Mouse (Mus musculus) forebrain, embryonic 11.5 days (tissue): ENCODE results near the gene 3830403N18Rik. TPM values are rescaled to one million over a fixed set of nuclear protein-coding genes. Genes with fewer than 3 reads are reported as not detected.
"Not testable (repeated sequence)": the region's sequence is repeated elsewhere in the genome, so short reads cannot be mapped to it uniquely, and the experiment has no call there.

Experiments
- ATAC-seq: fragments of 200-750 bp; cut with Nextera tagmentation; replicated peaks from 2 replicates; pipeline ENCODE4 v1.8.0; 2017; ENCODE audit warnings: moderate TSS enrichment; ENCODE audit not compliant: low FRiP score
- DNase-seq: peaks from one replicate; pipeline ENCODE4 v3.0.0-alpha.2; 2017; ENCODE audit warnings: low spot score
- H3K27ac ChIP-seq: fragments of 300-500 bp; sonication (generic); 2 replicates; pipeline ENCODE4 v1.5.1; 2014; ENCODE audit warnings: low read depth, low read length
- H3K27me3 ChIP-seq: fragments of 300-500 bp; sonication (generic); 2 replicates; pipeline ENCODE4 v1.6.1; 2014; ENCODE audit warnings: mild to moderate bottlenecking, low read length, mixed read lengths; ENCODE audit not compliant: control insufficient read depth, insufficient read depth
- H3K36me3 ChIP-seq: fragments of 300-500 bp; sonication (generic); 2 replicates; pipeline ENCODE4 v1.6.1; 2014; ENCODE audit warnings: mild to moderate bottlenecking, low read length, moderate library complexity, mixed read lengths; ENCODE audit not compliant: control insufficient read depth, insufficient read depth
- H3K4me1 ChIP-seq: fragments of 300-500 bp; sonication (generic); replicated peaks from 2 replicates; pipeline ENCODE4 v1.6.1; 2014; ENCODE audit warnings: low read length, mixed read lengths; ENCODE audit not compliant: control insufficient read depth, insufficient read depth
- H3K4me2 ChIP-seq: fragments of 300-500 bp; sonication (generic); 2 replicates; pipeline ENCODE4 v1.6.1; 2014; ENCODE audit warnings: low read depth, mild to moderate bottlenecking, low read length, moderate library complexity, mixed read lengths; ENCODE audit not compliant: severe bottlenecking
- H3K4me3 ChIP-seq: fragments of 300-500 bp; sonication (generic); 2 replicates; pipeline ENCODE4 v1.5.1; 2014; ENCODE audit warnings: low read depth, low read length
- H3K9ac ChIP-seq: fragments of 300-500 bp; sonication (generic); 2 replicates; pipeline ENCODE4 v1.6.1; 2014; ENCODE audit warnings: low read length
- H3K9me3 ChIP-seq: fragments of 300-500 bp; sonication (generic); 2 replicates; pipeline ENCODE4 v1.6.1; 2016; ENCODE audit warnings: low read length, mixed read lengths; ENCODE audit not compliant: control insufficient read depth
- WGBS: fragments of 180-500 bp; shearing (Covaris S2); extraction: QIAGEN DNeasy Blood & Tissue Kit; methylation state at CpG from one replicate; pipeline ENCODE4 v1.1.7; 2014; 5-methylcytosine and 5-hydroxymethylcytosine counted together
- polyA plus RNA-seq: library from polyadenylated mRNA; unstranded; fragments of >200 nt; fragmentation: Nextera tagmentation; extraction: Ambion mirVana; gene quantifications from 2 replicates; pipeline ENCODE4 v1.2.1, GENCODE M21; 2014

3830403N18Rik gene
- 0.31 and 0.53 TPM in 2 replicates for polyA plus RNA-seq

DNA sequence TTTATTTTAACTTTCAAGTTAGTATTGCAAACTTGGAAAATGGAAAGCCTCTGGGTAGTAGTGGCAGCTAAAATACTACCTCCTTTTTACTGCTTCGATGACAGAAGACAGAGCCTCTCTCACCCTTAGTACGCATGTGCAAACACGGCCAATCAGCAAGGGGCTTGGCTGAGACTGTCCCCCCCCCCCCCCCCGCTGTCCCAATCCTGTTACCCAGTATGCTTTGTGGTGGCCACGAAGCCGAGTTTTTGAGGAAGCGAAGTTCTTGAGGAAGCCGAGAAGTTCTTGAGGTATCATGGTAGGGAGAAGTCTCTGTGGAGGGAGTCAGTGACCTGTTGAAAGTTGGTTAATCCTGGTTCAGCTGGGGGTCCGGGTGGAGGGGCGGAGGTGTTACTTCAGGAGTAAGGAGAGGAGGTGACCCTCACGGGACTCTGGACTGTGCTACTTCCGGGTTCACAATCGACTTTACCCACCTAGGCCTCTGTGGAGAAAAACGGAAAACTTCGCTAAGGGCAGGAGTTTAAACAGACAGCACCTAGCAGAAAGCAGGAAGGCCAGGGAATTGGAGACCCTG is at the start of gene 3830403N18Rik:
3830403N18Rik (plus strand) TSS at position 237 of the 574 bp plus-strand sequence.
- H3K36me3 ChIP-seq, H3K4me1 ChIP-seq, H3K9ac ChIP-seq, H3K27me3 ChIP-seq, H3K9me3 ChIP-seq, H3K27ac ChIP-seq, H3K4me3 ChIP-seq, DNase-seq, ATAC-seq, H3K4me2 ChIP-seq: not testable (repeated sequence)
- 88% methylated on average over 9 of the region's 15 CpGs for WGBS

DNA sequence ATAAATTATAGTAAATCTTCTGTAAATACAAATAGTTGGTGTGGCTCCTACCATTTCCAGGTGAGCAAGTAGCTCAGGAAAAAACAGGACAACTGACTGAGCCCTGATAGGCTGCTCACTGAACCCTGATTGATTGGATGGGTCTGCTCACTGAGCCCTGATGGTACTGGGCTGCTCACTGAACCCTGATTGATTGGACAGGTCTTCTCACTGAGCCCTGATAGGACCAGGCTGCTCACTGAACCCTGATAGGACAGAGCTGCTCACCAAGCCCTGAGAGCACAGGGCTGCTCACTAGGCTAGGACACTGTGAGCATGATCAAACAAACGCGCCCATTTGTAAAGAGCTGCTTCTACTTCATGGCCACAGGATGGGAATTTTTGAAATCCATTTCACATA is 15.0 kb downstream of the 3830403N18Rik start:
- no peak for ATAC-seq
- Histone ChIP-seq H3K9me3 (no peaks in the 10 kb centered on the region), H3K4me1 (no peaks in the 10 kb centered on the region), H3K27ac (no peak overlapping the region), H3K4me2 (no peak overlapping the region), H3K9ac (no peak overlapping the region), H3K36me3 (no peaks in the 10 kb centered on the region), H3K4me3 (no peak overlapping the region), H3K27me3 (no peaks in the 10 kb centered on the region)
- 89% methylated on average over 2 of the region's 2 CpGs for WGBS
- DNase-seq = no peak

DNA sequence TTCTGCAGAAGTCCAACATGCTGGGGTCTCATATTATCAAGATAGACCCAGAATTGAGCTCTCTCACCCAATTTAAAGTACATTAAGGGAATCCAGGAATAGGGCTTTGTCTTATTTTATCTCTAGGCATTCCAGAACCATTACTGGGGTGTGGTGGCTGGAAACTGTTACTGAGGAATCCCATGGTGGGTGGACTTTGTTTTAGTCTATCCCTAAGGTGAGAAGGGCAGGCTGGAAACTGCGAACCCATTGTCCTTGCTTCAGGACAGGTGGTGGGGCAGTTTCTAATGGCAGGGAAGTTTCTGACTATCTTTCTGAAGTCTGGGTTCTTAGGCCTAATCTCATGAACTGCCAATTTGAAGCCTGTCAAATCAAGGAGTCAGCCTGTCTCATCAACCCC is 50.1 kb downstream of the 3830403N18Rik start:
- not testable (repeated sequence) for H3K4me3 ChIP-seq, H3K27me3 ChIP-seq, ATAC-seq, H3K4me1 ChIP-seq, H3K9me3 ChIP-seq, H3K9ac ChIP-seq, DNase-seq, H3K27ac ChIP-seq, H3K4me2 ChIP-seq, H3K36me3 ChIP-seq
- WGBS = no CpG with 5 or more reads among the region's 1 CpGs

Other genes with a start within 250 kb of the 3830403N18Rik start
- not detected in 2 replicates for gene Gm773, start 76.3 kb downstream of the 3830403N18Rik start, polyA plus RNA-seq
- 8.3 and 8.9 TPM in 2 replicates for gene Zfp449, start 209.8 kb downstream of the 3830403N18Rik start, polyA plus RNA-seq
- 4.3 and 4.6 TPM in 2 replicates for gene Smim10l2a, start 238.0 kb downstream of the 3830403N18Rik start, polyA plus RNA-seq